Mouse (Mus musculus): ENCODE measurements at regions not wholly inside any gene's neighbourhood (a gene's known extent, or its start where the extent isn't known, plus 50 kb on each side); places are given as distances from the start of the nearest gene placed in this dataset.

DNA sequence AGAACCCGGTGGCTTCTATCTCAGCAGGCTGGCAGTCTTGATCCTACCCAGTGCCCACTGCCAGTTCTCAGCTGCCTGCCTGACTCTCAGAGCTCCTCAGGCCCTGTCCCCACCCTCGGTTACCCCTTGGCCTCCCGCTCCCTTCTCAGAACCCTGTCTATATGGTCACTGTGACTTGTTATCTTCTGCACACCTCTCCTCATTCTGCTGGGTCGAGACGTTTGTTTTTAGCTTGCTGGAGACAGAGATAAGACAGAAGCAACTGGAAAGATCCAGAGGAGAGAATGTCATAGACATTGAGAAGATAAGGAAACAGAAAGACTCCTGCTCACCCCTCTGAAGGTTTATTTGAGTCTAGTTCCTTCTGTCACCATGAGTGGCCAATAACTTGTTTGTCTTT lies 53.8 kb upstream of the Phc1 start:
- intact Hi-C loops (cut with DNase I), result no loop called here
- no peak for DNase-seq (ENCODE audit: low spot score in 2 of 2)

DNA sequence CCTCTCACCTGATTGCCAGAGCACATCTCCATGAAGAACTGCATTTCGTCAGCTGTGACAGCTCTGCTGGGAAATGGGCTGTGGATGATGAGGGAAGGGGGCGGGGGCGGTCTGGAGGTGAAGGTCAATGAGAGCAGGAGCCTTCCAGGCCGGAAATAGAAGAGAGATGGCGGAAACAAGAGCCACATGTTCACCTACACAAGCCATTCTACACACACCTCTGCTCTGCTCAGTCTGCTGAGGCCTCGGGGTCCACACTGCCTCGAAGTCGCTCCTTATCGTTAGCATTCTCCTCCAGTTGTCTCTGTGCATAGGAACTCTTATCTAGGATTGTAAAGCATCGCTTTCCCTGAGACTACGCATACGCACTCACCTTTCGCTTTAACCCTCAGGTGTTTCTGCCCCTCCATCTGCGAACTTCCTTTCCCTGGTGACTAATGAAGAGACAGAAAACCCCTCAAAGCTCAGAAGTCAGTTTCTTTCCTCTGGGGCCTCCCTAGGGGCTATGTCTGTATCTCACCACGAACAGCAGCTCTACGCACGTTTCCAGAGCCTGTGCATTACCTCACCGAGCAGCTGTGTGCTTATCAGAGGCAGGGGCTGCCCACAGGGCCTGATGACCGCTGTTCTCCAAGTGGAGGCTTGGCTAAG lies 53.0 kb upstream of the Phc1 start:
- intact Hi-C loops (cut with DNase I), result loop anchor here (2.0 kb wide), 2 partner anchors 55 to 135 kb away; no protein-coding TSS in a partner anchor
- DNase-seq (ENCODE audit: low spot score in 2 of 2), result no peak

DNA sequence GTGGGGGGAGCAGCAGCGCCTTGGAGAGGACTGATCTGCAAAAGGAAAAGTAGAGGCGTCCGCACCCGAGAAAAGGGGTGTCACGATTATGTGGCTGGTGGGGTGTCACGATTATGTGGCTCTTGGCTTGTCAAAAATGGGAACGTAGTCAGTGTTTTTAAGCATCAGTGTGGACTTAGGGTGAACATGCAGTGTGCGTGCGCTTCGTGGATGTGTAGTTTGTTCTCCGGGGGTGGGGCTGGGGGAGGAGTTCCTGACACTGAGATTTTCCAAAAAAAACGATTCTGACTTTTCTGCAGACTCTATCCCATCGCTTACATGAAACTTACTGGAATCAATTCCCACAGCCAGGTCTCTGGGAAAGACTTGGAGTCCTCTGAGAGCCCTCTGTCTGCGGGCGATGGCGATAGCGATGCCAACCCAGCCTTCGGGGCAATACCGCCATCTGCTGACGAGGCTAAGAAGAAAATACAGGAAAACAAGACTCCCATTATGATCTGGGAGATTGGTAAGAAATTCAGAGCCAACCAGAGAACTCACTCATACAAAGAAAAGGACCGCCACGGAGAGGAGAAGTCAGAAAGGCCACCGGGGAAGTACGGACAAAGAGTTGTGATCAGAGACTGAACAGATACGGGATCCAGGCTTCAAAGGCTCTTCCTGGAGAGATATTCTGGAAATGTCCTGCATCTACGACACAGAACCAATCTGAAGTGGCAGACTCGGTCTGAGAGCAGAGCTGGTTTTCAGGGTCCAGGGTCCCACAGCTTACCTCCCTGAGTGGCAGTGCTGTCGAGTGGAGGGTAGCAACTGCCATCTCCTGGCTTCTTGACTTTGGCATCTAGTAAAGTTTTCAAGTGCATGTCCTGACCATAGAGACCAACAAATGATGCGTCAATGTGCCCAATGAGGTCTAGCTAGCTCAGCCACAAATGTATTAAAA lies 51.6 kb upstream of the Phc1 start:
- DNase-seq (ENCODE audit: low spot score in 2 of 2), result peak; percentile 69 to 77
- intact Hi-C loops (cut with DNase I), result loop anchor here (1.0 to 2.0 kb wide), 3 partner anchors 53 to 140 kb away; no protein-coding TSS in a partner anchor

DNA sequence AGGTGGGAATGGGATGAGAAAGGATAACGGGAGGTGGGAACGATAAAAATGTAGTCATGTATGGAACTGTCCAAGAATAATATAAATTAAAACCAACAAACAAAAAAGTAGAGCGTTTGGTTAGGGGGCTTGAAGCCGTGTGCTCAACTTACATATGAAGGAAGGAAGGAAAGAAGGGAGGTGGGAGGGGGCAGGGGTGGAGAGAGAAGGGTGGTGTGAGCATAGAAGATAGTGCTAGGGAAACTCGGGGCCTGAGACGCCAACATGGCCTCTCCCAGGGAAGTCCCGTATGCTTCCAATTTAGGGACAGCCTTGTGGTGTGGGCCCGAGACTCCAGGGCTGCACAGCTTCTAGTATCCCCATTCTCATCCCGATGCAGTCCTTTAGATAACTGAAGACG lies 50.8 kb upstream of the Phc1 start:
- DNase-seq (ENCODE audit: low spot score in 2 of 2), result no peak
- intact Hi-C loops (cut with DNase I), result no loop called here

DNA sequence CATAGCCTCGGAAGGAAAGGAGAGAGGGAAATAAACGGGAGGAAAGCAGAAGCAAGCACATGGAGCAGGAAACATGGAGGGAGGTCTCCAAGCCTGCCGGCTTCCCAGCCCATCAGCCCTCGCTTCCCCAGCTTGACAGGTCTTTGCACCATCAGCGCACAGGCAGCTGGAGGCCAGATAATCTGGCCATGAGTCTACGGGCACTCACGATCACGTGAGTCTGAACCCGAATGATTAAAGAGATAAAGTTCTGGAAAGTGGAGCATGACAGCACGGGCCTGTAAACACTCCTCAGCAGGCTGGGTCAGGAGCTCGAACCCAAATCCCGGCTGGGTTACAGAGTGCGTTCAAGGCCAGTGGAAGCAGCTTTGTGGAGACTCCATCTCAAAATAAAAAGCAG lies 50.4 kb upstream of the Phc1 start:
- intact Hi-C loops (cut with DNase I), result no loop called here
- DNase-seq (ENCODE audit: low spot score in 2 of 2), result no peak
